Mouse (Mus musculus) kidney, embryonic 16.5 days (tissue): ENCODE data around the gene Ifna9. TPM values are rescaled to one million over a fixed set of nuclear protein-coding genes. Genes with fewer than 3 reads are reported as not detected.
"Not testable (repeated sequence)": the region's sequence is repeated elsewhere in the genome, so short reads cannot be mapped to it uniquely, and the experiment has no call there.

Experiments
- ATAC-seq: fragments of 200-750 bp; cut with Nextera tagmentation; 2 replicates; pipeline ENCODE4 v1.8.0; 2017; ENCODE audit warnings: moderate TSS enrichment; ENCODE audit not compliant: low FRiP score, low TSS enrichment
- H3K27ac ChIP-seq: fragments of 300-500 bp; sonication (generic); 2 replicates; pipeline ENCODE4 v1.5.1; 2014; ENCODE audit warnings: low read length
- H3K27me3 ChIP-seq: fragments of 300-500 bp; sonication (generic); 2 replicates; pipeline ENCODE4 v1.6.1; 2014; ENCODE audit warnings: low read length, control low read depth, mixed read lengths; ENCODE audit not compliant: insufficient read depth
- H3K36me3 ChIP-seq: fragments of 300-500 bp; sonication (generic); 2 replicates; pipeline ENCODE4 v1.6.1; 2014; ENCODE audit warnings: low read length, control low read depth, mixed read lengths; ENCODE audit not compliant: insufficient read depth
- H3K4me1 ChIP-seq: fragments of 300-500 bp; sonication (generic); 2 replicates; pipeline ENCODE4 v1.6.1; 2014; ENCODE audit warnings: low read length, control low read depth, mixed read lengths; ENCODE audit not compliant: insufficient read depth
- H3K4me2 ChIP-seq: fragments of 300-500 bp; sonication (generic); replicated peaks from 2 replicates; pipeline ENCODE4 v1.6.1; 2014; ENCODE audit warnings: low read depth, low read length
- H3K4me3 ChIP-seq: fragments of 300-500 bp; sonication (generic); 2 replicates; pipeline ENCODE4 v1.5.1; 2014; ENCODE audit warnings: mild to moderate bottlenecking, low read length
- H3K9ac ChIP-seq: fragments of 300-500 bp; sonication (generic); replicated peaks from 2 replicates; pipeline ENCODE4 v1.6.1; 2014; ENCODE audit warnings: low read length
- H3K9me3 ChIP-seq: fragments of 300-500 bp; sonication (generic); 2 replicates; pipeline ENCODE4 v1.6.1; 2016; ENCODE audit warnings: low read length, control low read depth
- WGBS: fragments of 180-500 bp; shearing (Covaris S2); extraction: QIAGEN DNeasy Blood & Tissue Kit; methylation state at CpG from one replicate; pipeline ENCODE4 v1.1.7; 2014; 5-methylcytosine and 5-hydroxymethylcytosine counted together
- polyA plus RNA-seq: library from polyadenylated mRNA; unstranded; fragments of >200 nt; fragmentation: Nextera tagmentation; extraction: Ambion mirVana; gene quantifications from 2 replicates; pipeline ENCODE4 v1.2.1, GENCODE M21; 2015

Ifna9 gene
- polyA plus RNA-seq, result not detected in 2 replicates

- H3K27ac ChIP-seq, result no peak within 1 kb of the TSS
- H3K4me1 ChIP-seq, result no peaks in the 10 kb centered on the region
- H3K9ac ChIP-seq, result no peak within 1 kb of the TSS
- H3K27me3 ChIP-seq, result no peaks in the 10 kb centered on the region
- no peaks in the 10 kb centered on the region for H3K36me3 ChIP-seq
- WGBS, result 87% methylated on average over 1 of the region's 1 CpGs
- H3K4me2 ChIP-seq, result no peak within 1 kb of the TSS
- H3K4me3 ChIP-seq, result no peak within 1 kb of the TSS
- ATAC-seq, result no peak
- H3K9me3 ChIP-seq, result no peaks in the 10 kb centered on the region
Measured at GRCm38 (mm10) chr4:88592285-88592684, at the start of gene Ifna9. Ifna9 (minus strand) TSS chr4:88592385.

- H3K36me3 ChIP-seq, result no peaks in the 10 kb centered on the region
- WGBS, result 13% methylated on average over 11 of the region's 11 CpGs
- H3K4me3 ChIP-seq, result peak overlapping the region; percentile 49
- no peaks in the 10 kb centered on the region for H3K27me3 ChIP-seq
- H3K9ac ChIP-seq, result peak overlapping the region; percentile 66
- peak; percentile 95 for ATAC-seq
- H3K9me3 ChIP-seq, result no peaks in the 10 kb centered on the region
- H3K4me2 ChIP-seq, result peak overlapping the region; percentile 54
- H3K27ac ChIP-seq, result no peak overlapping the region
- no peaks in the 10 kb centered on the region for H3K4me1 ChIP-seq
Measured at GRCm38 (mm10) chr4:88641077-88641831, 49.1 kb upstream of the Ifna9 start.

- H3K4me2 ChIP-seq, result peak overlapping the region; percentile 54
- H3K4me1 ChIP-seq, result no peaks in the 10 kb centered on the region
- no peak overlapping the region for H3K27ac ChIP-seq
- H3K9ac ChIP-seq, result peak overlapping the region; percentile 66
- no peaks in the 10 kb centered on the region for H3K9me3 ChIP-seq
- ATAC-seq, result no peak
- H3K27me3 ChIP-seq, result no peaks in the 10 kb centered on the region
- H3K4me3 ChIP-seq, result peak overlapping the region; percentile 49
- H3K36me3 ChIP-seq, result no peaks in the 10 kb centered on the region
- 54% methylated on average over 8 of the region's 8 CpGs for WGBS
Measured at GRCm38 (mm10) chr4:88640704-88641076, 48.5 kb upstream of the Ifna9 start.

GRCm38 (mm10) chr4:88634311-88634710 is 42.1 kb upstream of the Ifna9 start, which contains the start of gene C87499:
C87499 (minus strand) TSS chr4:88634411.
- Histone ChIP-seq H3K9ac (no peak within 1 kb of the TSS), H3K27ac (no peak within 1 kb of the TSS), H3K4me3 (no peak within 1 kb of the TSS), H3K4me2 (no peak within 1 kb of the TSS), H3K36me3 (no peaks in the 10 kb centered on the region), H3K9me3 (no peaks in the 10 kb centered on the region), H3K27me3 (no peaks in the 10 kb centered on the region), H3K4me1 (no peaks in the 10 kb centered on the region)
- ATAC-seq, result no peak
- WGBS, result 82% methylated on average over 4 of the region's 4 CpGs

GRCm38 (mm10) chr4:88603276-88603675 is 11.1 kb upstream of the Ifna9 start, which contains the start of gene Ifna12:
Ifna12 (minus strand) TSS chr4:88603376.
- Histone ChIP-seq H3K36me3 (no peaks in the 10 kb centered on the region), H3K4me2 (no peak within 1 kb of the TSS), H3K9me3 (no peaks in the 10 kb centered on the region), H3K4me1 (no peaks in the 10 kb centered on the region), H3K9ac (no peak within 1 kb of the TSS), H3K27ac (no peak within 1 kb of the TSS), H3K4me3 (no peak within 1 kb of the TSS), H3K27me3 (no peaks in the 10 kb centered on the region)
- ATAC-seq, result no peak

- no peak for ATAC-seq
- H3K4me3 ChIP-seq, result no peak within 1 kb of the TSS
- H3K4me1 ChIP-seq, result no peaks in the 10 kb centered on the region
- no peaks in the 10 kb centered on the region for H3K27me3 ChIP-seq
- no peak within 1 kb of the TSS for H3K4me2 ChIP-seq
- 83% methylated on average over 1 of the region's 1 CpGs for WGBS
- no peak within 1 kb of the TSS for H3K27ac ChIP-seq
- no peaks in the 10 kb centered on the region for H3K36me3 ChIP-seq
- H3K9ac ChIP-seq, result no peak within 1 kb of the TSS
- no peaks in the 10 kb centered on the region for H3K9me3 ChIP-seq
Measured at GRCm38 (mm10) chr4:88571698-88572097, 20.5 kb downstream of the Ifna9 start, which contains the start of gene Ifna14. Ifna14 (minus strand) TSS chr4:88571798.

- no peaks in the 10 kb centered on the region for H3K27me3 ChIP-seq
- no peaks in the 10 kb centered on the region for H3K9me3 ChIP-seq
- no peaks in the 10 kb centered on the region for H3K4me1 ChIP-seq
- H3K27ac ChIP-seq, result no peak overlapping the region
- H3K9ac ChIP-seq, result no peak overlapping the region
- WGBS, result 100% methylated on average over 1 of the region's 1 CpGs
- H3K4me3 ChIP-seq, result no peak overlapping the region
- no peak overlapping the region for H3K4me2 ChIP-seq
- no peak for ATAC-seq
- no peaks in the 10 kb centered on the region for H3K36me3 ChIP-seq
Measured at GRCm38 (mm10) chr4:88561791-88562190, 30.4 kb downstream of the Ifna9 start.

GRCm38 (mm10) chr4:88558145-88558544 is 34.0 kb downstream of the Ifna9 start, which contains the start of gene Ifna15:
Ifna15 (minus strand) TSS chr4:88558245.
- H3K27me3 ChIP-seq, H3K9me3 ChIP-seq, H3K36me3 ChIP-seq, H3K4me2 ChIP-seq, ATAC-seq, H3K9ac ChIP-seq, H3K4me1 ChIP-seq, H3K27ac ChIP-seq, H3K4me3 ChIP-seq: not testable (repeated sequence)

GRCm38 (mm10) chr4:88550161-88550945 is 41.8 kb downstream of the Ifna9 start:
- WGBS, result 28% methylated on average over 22 of the region's 22 CpGs
- no peaks in the 10 kb centered on the region for H3K27me3 ChIP-seq
- peak overlapping the region; percentile 61 for H3K4me2 ChIP-seq
- H3K9me3 ChIP-seq, result no peaks in the 10 kb centered on the region
- H3K9ac ChIP-seq, result 0 out of 2 replicates have a peak overlapping the region, but pooled peaks have one; percentile 22
- H3K36me3 ChIP-seq, result no peaks in the 10 kb centered on the region
- ATAC-seq, result peak; percentile 85
- peak overlapping the region; percentile 43 for H3K4me3 ChIP-seq
- peaks cover 3% of the 10 kb centered on the region; the same call in 1 of the 2 replicates for H3K4me1 ChIP-seq
- H3K27ac ChIP-seq, result no peak overlapping the region

- 92% methylated on average over 1 of the region's 1 CpGs for WGBS
- peaks cover 3% of the 10 kb centered on the region; the same call in 1 of the 2 replicates for H3K4me1 ChIP-seq
Measured at GRCm38 (mm10) chr4:88547986-88548385, 44.2 kb downstream of the Ifna9 start.

More at GRCm38 (mm10) chr4:88547986-88548385, 44.2 kb downstream of the Ifna9 start:
- no peak overlapping the region for H3K4me3 ChIP-seq
- H3K4me2 ChIP-seq, result no peak overlapping the region
- no peaks in the 10 kb centered on the region for H3K36me3 ChIP-seq
- no peak for ATAC-seq
- H3K9me3 ChIP-seq, result no peaks in the 10 kb centered on the region
- no peaks in the 10 kb centered on the region for H3K27me3 ChIP-seq
- no peak overlapping the region for H3K27ac ChIP-seq
- H3K9ac ChIP-seq, result no peak overlapping the region
